Mouse (Mus musculus): ENCODE data around the gene Stk40.

DNA sequence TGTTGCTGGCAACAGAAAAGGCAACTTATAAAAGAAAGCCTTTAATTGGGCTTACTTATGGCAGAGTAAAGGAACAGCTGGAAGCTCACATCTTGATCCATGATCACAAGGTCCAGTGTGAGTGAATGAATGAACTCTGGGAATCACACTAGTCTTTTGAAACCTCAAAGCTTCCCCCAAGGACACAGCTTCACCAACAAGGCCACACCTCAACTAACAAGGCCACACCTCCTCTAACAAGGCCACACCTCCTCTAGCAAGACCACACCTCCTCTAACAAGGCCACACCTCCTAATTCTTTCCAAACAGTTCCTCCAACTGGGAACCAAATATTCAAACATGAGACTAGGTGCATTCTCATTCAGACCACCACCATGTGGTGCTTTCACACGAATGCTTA, 22.2 kb upstream of the Stk40 start:
- TF ChIP-seq GATA1 (IDR thresholded peaks at IDR 0.05; ENCODE audit: borderline replicate concordance, low read length) (no peak), FLI1 (IDR thresholded peaks at IDR 0.05; ENCODE audit: low read length) (no peak)
